Mouse (Mus musculus): ENCODE measurements around the gene Rpl35a. TPM values are rescaled to one million over a fixed set of nuclear protein-coding genes. Genes with fewer than 3 reads are reported as not detected.
A peak's percentile ranks its signal among the peaks of the same experiment; 100 is the strongest.
"Not testable (repeated sequence)": the region's sequence is repeated elsewhere in the genome, so short reads cannot be mapped to it uniquely, and the experiment has no call there.

The Rpl35a gene
- total RNA-seq (2021): 100 to 1,000 TPM; 427 to 468 TPM

DNA sequence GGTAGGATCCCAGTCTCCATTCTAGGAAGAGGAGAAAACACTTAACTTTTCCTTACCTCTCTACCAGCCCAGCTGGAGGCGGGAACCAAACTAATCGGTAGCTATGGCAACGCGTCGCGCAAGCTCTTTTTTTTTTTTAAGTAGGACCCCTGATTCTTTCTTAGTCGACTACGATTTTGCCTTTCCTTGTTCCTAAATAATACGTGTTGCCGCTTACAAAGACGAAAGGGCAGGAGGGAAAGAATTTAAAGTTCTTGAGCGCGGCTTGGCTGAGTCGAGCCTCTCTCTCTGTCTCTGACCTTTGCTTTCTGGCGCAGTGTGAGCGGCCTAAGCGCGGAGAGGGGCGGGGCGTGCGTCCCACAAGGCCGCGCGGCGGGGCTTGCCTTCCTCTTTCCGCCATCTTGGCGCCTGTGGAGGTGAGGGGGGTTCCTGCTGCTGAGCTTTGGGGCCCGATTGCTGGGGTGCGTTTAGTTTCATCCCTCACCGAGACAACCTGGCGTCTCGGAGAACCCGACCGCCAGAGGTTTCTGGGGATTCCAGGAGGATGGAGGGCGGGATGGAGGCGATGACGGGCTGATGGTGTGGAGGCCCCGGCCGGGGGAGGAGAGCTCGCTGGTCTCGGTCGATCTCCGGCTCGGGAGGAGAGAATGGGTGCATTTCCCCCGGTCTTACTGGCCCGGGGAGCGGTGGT lies at the start of gene Rpl35a, which contains the start of gene Iqcg:
TSS of gene Rpl35a (plus strand) at position 359 of the 691 bp plus-strand sequence.
TSS of gene Iqcg (minus strand) at position 124 of the 691 bp plus-strand sequence.
- peak; percentile 91 for DNase-seq

DNA sequence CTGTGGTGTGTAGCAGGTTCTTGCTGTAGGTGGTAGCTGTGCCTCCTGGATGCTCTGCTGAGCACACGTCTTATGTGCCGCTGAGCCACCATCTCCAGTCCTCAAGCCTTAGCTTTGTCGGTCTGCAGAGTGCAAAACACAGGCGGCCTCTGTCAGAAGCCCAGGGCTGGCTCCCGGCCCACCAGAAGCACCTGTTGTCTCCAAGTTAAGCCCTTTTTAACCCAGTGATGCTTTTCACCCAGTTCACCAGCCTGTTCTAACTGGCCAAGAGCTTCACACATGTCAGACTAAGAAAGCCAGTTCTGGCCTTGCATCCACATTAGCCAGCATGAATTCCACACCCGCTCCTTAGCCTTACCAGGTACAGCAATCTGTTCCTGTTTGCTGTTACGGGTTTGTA lies 49.4 kb upstream of the Rpl35a start:
- no peak for DNase-seq

DNA sequence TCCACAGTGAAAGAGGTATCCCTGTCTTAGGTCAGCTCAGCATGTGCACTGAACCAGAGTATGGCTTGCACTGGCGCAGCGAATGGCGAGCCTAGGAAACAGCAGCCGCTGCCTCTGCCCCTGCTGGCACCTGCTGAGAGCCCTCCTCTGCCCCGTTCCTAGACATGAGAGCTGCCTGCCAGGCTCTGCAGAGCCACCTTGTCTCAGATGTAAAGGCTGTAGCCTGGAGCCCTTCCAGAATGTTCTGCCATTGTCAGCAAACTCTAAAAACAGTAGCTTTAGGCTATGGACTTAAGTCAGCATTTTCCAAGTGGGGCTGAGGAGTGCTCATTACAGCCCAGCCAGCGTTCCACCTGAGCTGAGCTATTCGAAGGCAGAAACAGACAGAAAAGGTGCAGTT lies 48.8 kb upstream of the Rpl35a start:
- no peak for DNase-seq

DNA sequence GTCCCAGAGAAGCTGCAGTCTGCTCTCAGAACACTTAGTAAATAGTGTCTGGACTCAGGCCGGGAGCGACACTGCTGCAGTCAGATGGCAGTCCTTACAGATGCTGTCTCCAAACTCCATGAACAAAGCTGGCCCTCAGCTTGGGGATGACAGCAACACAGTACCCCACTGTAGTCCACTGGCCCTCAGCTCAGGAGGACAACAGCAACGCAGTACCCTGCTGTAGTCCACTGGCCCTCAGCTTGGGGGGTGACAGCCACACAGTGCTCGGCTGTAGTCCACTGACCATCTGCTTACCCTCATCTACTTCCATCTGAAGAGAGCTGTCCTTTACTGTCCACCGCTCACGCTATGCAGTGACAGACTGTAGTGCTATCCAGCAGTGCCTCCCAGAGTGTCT lies 46.1 kb upstream of the Rpl35a start:
- no peak for DNase-seq

DNA sequence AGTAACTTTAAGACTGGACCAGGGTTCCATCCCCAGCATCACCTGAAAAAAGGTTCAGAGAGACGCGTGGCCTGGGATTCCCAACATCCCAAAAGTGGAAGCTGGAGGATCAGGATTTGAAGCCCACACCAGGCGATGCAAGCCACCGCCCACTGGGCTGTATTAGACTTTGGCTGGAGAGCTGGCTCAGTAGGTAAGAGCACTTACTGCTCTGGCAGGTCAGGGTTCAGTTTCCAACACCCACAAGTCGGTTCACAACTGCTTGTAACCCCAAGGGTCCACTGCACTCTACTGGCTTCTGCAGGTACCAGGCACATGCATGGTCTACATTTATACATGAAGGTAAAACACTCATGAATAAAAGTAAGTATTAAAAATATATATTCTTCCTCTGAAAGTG lies 42.5 kb upstream of the Rpl35a start:
- DNase-seq: no peak

DNA sequence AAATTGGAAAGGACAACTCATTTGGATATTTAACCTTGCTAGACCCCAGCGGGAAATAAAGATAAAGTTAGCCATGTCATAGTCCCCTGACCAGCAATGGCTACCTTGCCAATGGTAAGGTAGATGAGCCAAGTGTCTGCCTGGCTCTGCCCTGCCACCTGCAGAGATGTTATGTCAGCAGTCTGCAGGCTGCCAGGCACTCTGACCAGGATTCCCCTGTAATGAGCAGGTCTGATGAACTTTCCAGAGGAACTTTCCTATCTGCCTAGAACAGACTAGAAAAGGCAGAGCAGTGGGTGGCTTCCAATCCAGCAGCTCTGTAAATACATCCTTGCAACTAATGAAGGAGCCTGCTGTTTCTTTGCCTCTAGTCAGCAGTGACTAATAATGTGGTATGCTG lies 41.3 kb upstream of the Rpl35a start:
- no peak for DNase-seq

DNA sequence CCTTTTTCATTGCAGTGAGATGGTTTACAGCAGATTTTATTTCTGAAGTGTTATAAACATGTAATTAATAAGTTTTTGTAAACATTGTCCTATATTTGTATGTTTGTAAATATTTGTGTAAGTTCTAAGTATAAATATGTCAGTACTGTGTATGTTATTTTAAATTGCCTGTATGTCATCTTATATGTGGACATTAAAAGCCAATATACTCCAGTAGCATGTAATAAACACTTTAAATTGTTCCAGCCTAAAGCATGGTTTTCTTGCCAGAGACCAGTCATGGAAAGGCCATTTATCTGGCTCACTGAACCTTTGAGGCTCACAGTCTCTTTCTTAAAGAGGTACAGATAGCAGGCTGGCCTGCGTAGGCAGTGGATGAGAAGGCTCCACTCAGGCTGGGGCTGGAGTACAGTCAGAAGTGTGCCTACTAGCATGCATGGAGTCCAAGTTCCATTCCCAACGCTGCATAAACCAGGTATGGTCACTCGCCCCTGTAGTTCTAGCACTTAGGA lies 40.8 kb upstream of the Rpl35a start:
- DNase-seq: no peak

DNA sequence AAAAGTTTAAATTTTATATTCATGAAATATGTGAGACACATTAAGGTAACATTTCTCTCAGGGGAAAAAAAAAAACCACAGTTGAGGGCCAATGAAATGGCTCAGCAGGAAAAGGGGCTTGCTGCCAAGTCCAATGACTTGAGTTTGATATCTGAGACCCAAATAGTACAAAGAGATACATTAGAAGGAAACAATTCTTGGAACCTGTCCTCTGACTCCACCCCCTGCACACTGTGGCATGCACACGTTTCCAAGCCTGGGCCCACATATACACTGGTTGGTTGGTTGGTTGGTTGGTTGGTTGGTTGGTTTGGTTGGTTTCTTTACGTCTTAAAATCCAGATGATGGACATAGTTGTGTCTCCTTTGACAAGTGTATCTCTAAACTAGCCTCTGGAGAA lies 40.3 kb upstream of the Rpl35a start:
- no peak for DNase-seq

DNA sequence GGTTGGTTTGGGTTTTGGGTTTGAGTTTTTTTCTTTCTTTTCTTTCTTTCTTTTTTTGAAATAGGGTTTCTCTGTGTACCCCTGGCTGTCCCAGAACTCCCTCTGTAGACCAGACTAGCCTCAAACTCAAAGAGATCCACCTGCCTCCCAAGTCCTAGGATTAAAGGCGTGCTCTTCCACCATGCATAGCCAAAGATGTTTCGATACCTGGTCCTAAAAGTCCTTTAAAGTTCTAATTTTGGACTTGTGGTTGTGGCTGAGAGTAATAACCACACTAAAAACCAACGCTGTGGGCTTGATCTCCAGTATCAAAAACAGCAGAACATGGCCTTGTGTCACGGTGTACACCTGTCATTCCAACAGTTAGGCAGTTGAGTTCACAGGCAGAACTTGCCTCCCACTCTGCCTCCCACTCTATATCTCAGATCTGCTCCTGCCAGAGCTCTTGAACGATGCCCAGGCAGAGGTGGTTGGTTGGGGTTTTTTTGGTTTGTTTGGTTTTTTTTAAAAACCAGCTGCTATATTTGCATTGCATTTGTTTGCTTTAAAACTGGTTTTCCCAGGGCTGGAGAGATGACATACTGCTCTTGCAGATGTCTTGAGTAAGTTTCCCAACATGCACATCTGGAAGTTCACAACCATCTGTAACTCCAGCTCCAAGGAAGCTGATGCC lies 38.4 kb upstream of the Rpl35a start:
- DNase-seq: no peak

DNA sequence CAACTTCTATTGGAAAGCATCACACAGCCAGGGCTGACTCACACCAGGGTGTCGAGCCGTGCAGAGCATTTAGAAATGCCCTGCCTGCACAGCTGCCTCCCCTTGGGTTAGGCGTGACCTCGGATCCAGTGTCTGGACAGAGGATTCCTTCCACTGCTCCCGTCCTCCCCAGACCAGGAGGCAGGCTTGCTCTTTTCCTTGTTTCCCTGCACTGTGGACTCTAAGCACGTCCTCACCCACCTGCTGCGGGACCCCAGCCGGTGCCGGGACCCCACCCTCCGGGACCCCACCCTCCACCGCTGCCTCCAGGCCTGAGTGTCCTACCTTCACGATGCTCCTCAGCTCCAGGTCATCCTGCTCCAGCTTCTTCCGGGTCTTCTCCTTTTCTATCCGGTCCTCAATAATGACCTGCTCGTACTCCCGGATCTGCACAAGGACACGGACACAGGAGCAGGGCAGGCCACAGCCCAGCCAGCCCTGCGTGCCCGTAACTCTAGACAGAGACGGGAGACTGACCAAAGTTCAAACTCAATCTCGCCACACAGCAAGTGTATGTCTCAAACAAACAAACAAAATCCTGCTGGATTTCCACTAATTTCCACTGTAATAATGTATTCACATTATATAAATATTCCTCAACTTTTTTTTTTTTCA lies 37.0 kb upstream of the Rpl35a start:
- DNase-seq: no peak

DNA sequence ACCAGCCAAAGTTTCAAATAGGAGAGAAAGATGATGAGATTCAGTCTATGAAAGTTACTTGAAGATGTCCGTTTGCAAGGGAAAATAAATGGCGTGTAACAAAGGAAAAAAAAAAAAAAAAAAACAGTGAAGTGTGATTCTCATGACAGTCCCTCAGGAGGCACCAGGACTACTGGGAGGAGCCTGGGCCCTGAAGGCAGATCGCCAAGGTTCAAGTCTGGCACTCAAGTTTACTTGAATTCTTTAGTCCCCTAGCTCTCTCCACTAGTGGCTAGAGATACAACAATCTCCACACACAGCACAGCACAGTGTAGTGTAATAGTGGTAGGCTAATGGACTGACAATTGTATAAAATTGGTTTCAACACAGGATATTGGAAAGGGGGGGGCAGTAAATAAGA lies 34.9 kb upstream of the Rpl35a start:
- no peak for DNase-seq

DNA sequence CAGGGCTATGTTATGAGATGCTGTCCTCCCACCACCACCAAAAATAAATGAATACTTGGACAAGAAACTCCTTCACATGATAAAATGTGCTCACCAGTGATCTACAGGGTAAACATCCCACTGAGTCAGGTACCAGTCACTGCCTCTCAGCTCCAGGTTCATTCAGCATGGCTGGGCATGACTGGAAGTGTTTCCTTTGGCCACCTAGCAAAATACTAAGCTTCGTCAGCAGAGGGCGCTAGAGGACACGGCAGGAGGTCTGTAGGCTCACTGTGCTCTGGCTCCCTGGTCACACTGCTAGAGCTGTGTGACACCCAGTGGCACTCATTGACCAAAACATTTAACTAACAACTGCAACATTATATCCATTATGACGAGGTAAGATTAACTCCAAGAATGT lies 32.5 kb upstream of the Rpl35a start:
- peak; percentile 94 for DNase-seq

DNA sequence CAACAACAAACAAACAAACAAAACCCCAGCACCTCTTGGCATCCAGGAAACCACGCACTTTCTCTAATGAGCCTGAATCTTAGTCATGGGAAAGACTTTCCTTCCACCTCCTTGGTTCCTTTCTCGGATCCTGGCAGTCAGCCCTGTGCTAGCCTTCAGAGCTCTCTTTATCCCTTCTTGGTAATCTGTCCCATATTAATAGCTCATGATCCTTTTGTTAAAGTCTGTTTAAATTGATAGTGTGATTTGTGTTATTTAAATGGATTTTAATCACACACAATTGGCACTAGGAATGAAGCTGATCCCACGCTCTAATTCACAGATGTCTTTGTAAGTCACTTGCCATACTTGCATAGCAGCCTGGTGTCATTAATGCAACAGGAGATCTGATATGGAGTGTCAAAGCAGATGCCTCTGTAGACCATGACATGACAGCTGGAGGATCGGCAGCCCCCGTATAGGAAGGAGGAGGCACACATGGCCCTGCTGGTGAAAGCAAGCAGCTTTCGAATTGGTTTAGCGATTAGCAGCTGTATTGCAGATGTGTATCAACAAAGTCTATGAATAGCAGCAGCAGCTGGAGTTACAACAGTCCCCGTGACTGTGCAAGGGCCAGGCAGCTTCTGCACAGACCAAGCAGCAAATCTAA lies 31.7 kb upstream of the Rpl35a start:
- DNase-seq: no peak

DNA sequence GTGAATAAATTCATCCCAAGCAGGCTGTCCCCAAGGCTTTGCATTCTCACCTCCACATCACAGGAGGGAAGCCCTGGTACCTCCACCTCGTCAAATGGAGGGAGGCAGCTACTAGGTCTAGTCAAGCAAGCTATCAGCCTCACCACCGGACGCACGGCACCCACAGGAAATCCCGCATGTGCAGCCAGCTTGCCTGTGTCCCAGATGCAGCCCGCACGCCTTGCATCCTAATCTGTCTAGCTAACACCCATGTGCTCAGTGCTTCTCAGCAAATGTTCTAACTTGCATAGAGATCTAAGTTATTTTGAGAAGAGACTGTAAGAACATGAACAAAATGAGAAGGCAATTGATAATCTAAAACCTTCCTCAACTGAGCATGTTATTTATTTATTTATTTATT lies 29.9 kb upstream of the Rpl35a start:
- DNase-seq: no peak

DNA sequence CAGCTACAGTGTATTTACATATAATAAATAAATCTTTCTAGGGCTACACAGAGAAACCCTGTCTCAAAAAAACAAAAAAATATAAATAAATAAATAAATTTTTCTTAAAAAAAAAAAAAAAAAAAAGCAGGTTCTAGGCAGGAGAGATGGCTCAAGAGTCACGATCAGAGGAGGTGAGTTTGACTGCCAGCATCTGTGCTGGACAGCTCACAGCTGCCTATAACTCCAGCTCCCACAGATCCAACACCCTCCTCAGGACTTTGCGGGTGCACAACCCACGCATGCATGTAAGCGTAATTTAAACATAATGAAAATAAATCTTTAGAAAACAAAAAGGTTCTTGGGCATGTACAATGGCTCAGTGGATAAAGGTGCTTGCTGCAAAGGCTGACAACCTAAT lies 20.2 kb upstream of the Rpl35a start:
- DNase-seq: no peak

DNA sequence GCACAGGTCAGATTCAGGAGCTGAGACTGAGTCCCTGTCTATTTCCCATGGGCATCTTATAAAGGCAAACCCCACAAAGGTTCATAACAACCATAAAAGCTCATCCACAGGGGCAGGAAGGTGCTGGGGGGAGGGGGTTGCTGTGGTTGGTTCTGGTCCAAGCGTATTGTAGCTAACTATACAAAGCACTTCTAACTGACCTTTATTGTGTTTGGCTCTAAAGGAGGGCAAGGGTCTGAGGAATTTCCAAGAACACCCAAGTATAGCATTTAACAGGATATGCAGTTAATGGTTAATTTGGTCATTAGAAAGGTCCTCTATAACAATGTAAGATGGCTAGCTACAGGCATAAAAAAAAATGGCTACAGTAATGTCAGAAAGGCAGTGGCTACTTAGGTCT lies 13.6 kb upstream of the Rpl35a start:
- DNase-seq: no peak

DNA sequence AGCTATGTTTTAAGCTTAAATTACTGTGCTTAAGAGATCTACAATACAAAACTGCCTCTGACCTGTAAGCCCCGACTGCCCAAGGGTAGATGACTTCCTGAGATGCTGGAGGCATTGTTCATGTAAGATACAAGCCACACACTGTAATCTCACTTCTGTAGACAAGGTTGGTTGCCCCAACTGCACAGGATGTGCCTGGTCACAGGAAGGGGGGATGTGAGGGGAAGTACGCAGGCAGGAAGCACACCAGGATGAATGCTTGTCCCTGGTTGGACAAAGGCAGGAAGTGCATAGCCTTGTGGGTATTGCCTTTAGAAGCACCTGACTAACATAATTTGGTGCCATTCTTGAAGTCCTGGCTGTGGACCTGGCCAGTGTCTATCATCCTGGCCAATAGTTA lies 13.0 kb upstream of the Rpl35a start:
- no peak for DNase-seq

DNA sequence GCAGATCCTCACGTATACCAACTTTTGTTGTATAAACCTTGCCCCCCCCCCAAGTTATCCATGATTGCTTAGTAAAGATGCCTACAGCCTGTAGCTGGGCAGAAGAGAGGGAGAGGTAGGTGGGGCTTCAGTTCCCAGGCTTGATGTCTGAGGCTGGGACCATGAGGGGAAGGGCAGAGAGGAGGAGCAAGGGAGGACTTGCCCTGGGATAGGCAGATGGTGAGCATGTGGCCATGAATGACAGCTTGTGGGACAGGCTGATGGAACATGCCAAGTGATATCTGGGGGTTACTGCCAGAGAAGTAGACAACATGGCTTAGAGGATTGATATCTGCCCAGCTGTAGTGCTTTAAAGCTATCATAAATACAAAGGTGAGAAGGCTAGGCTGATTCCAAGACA lies 8.2 kb upstream of the Rpl35a start:
- no peak for DNase-seq

DNA sequence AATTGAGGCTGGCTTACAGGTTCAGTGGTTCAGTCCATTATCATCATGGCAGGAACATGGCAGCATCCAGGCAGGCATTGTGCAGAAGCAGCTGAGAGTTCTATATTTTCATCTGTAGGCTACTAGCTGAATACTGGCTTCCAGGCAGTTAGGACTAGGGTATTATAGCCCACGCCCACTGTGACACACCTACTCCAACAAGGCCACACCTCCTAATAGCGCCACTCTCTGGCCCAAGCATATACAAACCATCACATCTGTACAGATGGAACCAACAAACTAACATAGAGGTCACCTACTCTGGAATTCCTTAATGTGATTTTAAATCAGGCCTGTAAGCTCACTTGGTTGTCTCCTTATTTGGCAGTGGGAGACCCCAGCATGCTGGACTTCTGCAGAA lies 7.6 kb upstream of the Rpl35a start:
- DNase-seq: no peak

DNA sequence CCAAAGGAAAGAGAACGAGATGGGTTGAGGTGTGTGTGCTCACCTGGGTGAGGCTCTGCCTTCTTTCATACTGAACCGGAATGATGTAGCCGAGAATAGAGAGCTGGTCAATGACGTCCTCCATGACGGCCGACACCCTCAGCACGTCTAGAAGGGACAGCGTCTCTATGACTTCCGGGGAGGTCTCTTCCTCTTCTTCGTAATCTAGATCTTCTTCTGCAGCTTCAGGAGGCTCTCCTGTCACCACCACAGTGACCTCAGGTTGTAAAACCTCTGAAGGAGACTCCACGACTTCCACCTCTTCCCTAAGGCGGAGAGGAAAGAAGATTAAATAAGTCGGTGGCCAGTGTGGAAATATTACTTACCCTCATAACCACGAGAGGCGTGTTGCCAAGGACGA lies 6.4 kb upstream of the Rpl35a start:
- DNase-seq: no peak

DNA sequence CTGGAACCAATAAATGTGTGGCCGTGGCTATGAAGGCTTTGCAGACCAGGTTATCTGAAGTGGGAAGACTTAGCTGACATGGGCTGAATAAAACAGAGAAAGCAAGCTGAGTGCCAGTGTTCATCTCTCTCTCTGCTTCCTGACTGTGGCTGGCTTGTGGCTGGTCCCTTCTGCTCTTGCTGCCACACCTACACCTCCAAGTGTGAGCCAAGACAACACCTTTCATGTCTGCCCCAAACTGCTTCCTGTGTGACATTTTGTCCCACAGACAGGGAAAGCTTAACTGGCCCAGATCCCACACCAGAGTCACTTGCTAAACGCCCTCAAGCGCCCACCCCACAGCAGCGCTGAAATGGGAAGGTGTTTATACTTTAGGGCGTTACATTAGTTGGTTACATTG lies 3.1 kb upstream of the Rpl35a start:
- DNase-seq: no peak

DNA sequence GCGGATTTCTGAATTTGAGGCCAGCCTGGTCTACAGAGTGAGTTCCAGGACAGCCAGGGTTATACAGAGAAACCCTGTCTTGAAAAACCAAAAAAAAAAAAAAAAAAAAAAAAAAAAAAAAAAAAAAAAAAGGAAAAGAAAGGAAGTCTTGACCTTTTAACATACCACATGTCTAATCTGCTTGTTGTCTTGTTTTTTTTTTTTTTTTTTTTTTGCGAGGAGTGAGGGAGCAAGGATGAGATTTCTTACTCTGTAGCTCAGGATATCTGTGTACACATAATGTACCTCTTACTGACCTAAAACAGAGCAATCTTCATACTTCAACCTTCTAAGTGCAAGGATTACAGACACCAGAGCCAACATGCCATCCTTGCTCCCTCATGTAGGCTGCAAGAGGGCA lies 1.3 kb upstream of the Rpl35a start:
- DNase-seq: not testable (repeated sequence)

DNA sequence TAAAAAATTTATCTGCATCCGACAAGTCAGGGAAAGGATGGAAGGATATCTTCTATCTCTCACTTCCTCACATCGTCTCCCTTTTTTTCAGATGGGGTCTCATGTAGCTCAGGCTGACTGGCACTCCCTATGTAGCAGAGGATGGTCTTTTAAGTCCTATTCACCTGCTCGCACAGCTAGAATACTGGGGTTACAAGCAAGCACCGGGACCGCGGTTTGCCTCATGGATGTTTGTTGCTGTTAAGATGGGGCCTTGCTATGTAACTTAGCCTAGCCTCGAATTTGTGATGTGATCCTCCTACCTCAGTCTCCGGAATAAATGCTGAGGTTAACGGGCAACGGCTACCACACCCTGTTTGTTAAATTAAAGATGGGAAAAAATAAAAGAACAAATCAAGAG lies 598 bp upstream of the Rpl35a start:
- no peak for DNase-seq

Measured in heart, postnatal 4 days (tissue).